Mouse (Mus musculus): ENCODE measurements at regions not wholly inside any gene's neighbourhood (a gene's known extent, or its start where the extent isn't known, plus 50 kb on each side); places are given as distances from the start of the nearest gene placed in this dataset.

DNA sequence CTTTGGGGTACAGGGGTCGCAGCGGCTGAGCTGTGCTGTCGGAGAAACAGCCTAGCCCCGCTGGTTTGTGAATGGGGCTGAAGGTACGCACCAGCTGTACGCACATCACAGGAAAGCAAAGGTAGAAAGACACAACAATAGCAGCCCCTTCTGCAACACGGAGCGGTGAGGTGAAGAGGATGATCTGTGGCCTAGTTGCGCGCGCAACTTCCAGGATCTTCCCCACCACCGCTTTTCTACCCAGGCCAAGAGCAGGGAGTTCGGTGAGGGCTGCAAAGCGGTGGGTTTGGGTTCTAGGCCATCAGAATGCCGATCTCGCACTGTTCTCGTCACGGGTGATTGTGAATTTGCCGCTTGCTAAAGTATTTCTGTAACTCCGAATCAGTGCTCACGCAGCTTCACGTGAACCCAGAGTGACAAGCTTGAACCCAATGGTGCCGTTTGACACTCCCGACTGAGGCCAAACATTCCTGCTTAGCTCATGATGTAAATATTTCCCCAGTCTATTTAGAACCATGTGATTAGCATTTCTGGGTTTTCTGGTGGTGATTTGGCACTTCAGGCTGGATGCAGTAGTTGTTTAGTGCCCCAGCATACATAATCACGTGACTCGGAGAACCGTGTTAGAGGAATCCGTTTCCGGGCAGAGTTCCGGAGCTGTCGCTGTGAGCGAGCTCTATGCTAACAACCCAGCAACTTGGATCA lies 54.7 kb downstream of the Cryaa start:
- Histone ChIP-seq H3K36me3 (replicated peaks; ENCODE audit: low read length) (no peaks in the 10 kb centered on the region), H3K9me3 (peaks cover 8% of the 10 kb centered on the region), H3K27me3 (replicated peaks) (peaks cover 38% of the 10 kb centered on the region), H3K4me1 (peaks cover 29% of the 10 kb centered on the region), H3K4me3 (replicated peaks) (no peak overlapping the region)
- TF ChIP-seq GATA1 (IDR thresholded peaks at IDR 0.05; ENCODE audit: borderline replicate concordance, low read length) (no peak), FLI1 (IDR thresholded peaks at IDR 0.05; ENCODE audit: low read length) (no peak)

DNA sequence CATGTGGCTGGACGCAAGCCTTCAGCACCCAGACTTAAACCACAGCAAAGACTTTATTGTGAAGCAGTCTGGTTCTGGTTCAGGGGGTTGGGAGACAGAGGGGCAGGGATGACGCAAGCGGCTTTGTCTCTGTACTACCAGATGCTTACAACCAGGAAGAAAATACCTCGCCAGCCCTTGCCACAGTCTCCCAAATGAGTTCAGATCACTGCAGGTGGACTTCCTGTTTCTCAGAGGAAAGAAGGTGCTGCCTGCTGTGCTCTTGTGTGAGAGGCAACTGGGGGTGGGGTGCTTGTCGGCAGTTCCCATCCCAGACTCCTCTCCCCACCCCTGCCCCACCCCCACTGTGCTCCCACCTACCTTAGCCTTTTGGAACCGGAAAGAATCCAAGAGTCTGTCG lies 56.9 kb downstream of the Cryaa start:
- H3K27me3 ChIP-seq (replicated peaks) = peaks cover 41% of the 10 kb centered on the region
- TF ChIP-seq GATA1 (IDR thresholded peaks at IDR 0.05; ENCODE audit: borderline replicate concordance, low read length) = no peak
- no peak for TF ChIP-seq FLI1 (IDR thresholded peaks at IDR 0.05; ENCODE audit: low read length)
- H3K9me3 ChIP-seq = peaks cover 8% of the 10 kb centered on the region
- H3K4me1 ChIP-seq = peaks cover 20% of the 10 kb centered on the region
- no peaks in the 10 kb centered on the region for H3K36me3 ChIP-seq (replicated peaks; ENCODE audit: low read length)
- H3K4me3 ChIP-seq (replicated peaks) = no peak overlapping the region

DNA sequence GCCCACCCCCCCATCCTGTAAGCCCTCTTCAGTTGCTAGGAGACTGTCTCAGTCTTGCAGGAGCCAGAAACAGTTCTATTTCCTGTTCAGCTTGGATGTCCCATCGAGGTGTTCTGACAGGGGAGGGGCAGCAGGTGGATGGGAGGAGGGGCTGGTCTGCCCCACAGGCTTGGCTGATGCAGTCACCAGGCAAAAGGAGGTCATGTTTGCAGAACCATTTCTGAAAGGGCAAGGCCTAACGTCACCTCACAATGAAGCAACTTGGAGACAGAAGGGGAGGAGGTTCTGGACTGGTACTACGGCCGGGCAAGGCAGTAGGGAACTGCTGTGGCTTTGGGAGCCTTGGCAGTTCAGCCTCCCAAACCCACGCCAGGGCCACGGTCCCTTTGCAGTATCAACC lies 59.1 kb downstream of the Cryaa start:
- no peak for TF ChIP-seq FLI1 (IDR thresholded peaks at IDR 0.05; ENCODE audit: low read length)
- TF ChIP-seq GATA1 (IDR thresholded peaks at IDR 0.05; ENCODE audit: borderline replicate concordance, low read length) = no peak
- Histone ChIP-seq H3K27me3 (replicated peaks) (peaks cover 60% of the 10 kb centered on the region), H3K9me3 (peaks cover 8% of the 10 kb centered on the region), H3K4me1 (peaks cover 5% of the 10 kb centered on the region; the same call in 1 of the 2 replicates), H3K36me3 (replicated peaks; ENCODE audit: low read length) (no peaks in the 10 kb centered on the region), H3K4me3 (replicated peaks) (no peak overlapping the region)

DNA sequence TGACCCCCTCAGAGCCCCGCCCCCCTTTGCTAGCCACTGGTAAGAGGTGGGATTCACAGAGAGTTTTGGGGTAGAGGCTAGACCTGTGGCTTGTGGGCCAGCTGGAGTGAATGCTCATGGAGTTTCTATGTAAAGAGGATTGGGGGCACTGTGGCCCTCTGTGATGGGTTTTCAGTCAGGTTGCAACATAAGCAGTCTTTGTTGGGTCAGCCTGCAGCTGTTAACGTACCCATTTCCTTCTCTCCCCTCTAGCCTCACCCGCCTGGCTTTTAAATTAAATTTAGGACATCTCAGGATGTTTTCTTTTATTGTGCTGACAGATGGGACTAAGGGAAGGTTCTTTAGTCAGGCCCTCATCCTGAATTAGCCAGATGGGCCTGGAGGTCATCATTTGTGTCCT lies 60.6 kb downstream of the Cryaa start:
- H3K4me3 ChIP-seq (replicated peaks) = no peak overlapping the region
- H3K4me1 ChIP-seq = no peaks in the 10 kb centered on the region
- H3K9me3 ChIP-seq = peaks cover 8% of the 10 kb centered on the region
- no peaks in the 10 kb centered on the region for H3K36me3 ChIP-seq (replicated peaks; ENCODE audit: low read length)
- TF ChIP-seq GATA1 (IDR thresholded peaks at IDR 0.05; ENCODE audit: borderline replicate concordance, low read length) (no peak), FLI1 (IDR thresholded peaks at IDR 0.05; ENCODE audit: low read length) (no peak)
- H3K27me3 ChIP-seq (replicated peaks) = peaks cover 60% of the 10 kb centered on the region

DNA sequence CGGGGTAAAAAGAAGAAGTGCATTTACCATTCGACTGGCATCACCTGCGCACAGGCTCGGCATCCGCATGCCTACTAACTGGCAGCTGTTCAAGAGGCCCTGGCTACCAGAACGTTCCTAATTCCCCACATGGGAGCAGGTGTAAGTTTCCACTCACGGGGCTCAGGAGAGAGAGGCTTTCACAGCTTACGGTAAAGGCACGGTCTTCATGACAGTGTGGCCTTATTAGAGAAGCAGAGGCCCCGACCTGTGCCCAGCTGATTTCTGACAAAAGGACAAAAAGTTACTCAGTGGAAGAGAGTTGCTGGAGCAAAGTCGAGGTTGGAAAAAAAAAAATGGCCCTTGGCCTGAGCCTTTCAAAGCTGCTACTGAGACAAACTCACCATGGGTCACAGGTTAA lies 62.0 kb downstream of the Cryaa start:
- TF ChIP-seq FLI1 (IDR thresholded peaks at IDR 0.05; ENCODE audit: low read length) (no peak), GATA1 (IDR thresholded peaks at IDR 0.05; ENCODE audit: borderline replicate concordance, low read length) (no peak)
- no peaks in the 10 kb centered on the region for H3K36me3 ChIP-seq (replicated peaks; ENCODE audit: low read length)
- 0 out of 2 replicates have a peak, but pooled peaks cover 3% of the 10 kb centered on the region for H3K9me3 ChIP-seq
- H3K4me1 ChIP-seq = no peaks in the 10 kb centered on the region
- peaks cover 58% of the 10 kb centered on the region for H3K27me3 ChIP-seq (replicated peaks)
- H3K4me3 ChIP-seq (replicated peaks) = no peak overlapping the region

DNA sequence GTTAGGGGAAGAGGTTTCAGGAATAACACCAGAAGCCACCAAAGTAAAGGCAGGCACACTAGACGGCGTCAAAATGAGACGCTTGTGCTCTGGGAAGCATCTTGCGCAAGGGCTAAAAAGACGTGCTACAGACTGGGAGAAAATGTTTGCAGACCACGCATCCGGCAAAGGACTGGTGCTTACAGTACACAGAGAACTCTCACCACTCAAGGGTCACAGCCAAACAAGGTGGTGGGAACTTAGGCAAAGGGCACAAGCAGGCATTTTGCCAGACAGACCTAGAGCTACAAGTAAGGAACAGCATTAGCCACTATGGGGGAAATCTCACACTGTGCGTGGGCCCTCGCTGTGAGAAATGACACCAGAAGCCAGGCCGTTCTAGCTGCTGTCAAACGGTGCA lies 62.5 kb downstream of the Cryaa start:
- Histone ChIP-seq H3K27me3 (replicated peaks) (peaks cover 58% of the 10 kb centered on the region), H3K9me3 (peaks cover 3% of the 10 kb centered on the region; the same call in 1 of the 2 replicates), H3K36me3 (replicated peaks; ENCODE audit: low read length) (no peaks in the 10 kb centered on the region), H3K4me1 (no peaks in the 10 kb centered on the region), H3K4me3 (replicated peaks) (no peak overlapping the region)
- TF ChIP-seq GATA1 (IDR thresholded peaks at IDR 0.05; ENCODE audit: borderline replicate concordance, low read length) = no peak
- no peak for TF ChIP-seq FLI1 (IDR thresholded peaks at IDR 0.05; ENCODE audit: low read length)

DNA sequence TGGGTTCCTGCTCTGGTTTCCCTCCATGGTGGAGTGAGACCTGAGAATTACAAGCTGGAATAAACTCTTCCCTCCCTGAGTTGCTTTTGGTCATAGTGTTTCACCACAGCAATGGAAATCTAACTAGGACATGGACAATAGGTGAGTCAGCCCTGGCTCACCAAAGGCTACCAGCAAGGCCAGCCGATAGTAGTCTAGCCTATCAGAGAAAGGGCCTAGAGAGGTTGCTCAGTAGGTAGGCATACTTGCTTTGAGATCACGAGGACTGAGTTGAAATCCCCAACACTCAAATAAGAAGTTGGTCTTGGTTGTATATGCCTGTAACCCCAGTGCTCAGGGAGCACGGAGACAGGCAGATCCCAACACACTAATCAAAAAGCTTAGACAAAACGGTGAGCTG lies 66.0 kb downstream of the Cryaa start:
- H3K9me3 ChIP-seq = peaks cover 11% of the 10 kb centered on the region
- no peak overlapping the region for H3K4me3 ChIP-seq (replicated peaks)
- TF ChIP-seq GATA1 (IDR thresholded peaks at IDR 0.05; ENCODE audit: borderline replicate concordance, low read length) (no peak), FLI1 (IDR thresholded peaks at IDR 0.05; ENCODE audit: low read length) (no peak)
- peaks cover 64% of the 10 kb centered on the region for H3K27me3 ChIP-seq (replicated peaks)
- no peaks in the 10 kb centered on the region for H3K36me3 ChIP-seq (replicated peaks; ENCODE audit: low read length)
- peaks cover 24% of the 10 kb centered on the region for H3K4me1 ChIP-seq

DNA sequence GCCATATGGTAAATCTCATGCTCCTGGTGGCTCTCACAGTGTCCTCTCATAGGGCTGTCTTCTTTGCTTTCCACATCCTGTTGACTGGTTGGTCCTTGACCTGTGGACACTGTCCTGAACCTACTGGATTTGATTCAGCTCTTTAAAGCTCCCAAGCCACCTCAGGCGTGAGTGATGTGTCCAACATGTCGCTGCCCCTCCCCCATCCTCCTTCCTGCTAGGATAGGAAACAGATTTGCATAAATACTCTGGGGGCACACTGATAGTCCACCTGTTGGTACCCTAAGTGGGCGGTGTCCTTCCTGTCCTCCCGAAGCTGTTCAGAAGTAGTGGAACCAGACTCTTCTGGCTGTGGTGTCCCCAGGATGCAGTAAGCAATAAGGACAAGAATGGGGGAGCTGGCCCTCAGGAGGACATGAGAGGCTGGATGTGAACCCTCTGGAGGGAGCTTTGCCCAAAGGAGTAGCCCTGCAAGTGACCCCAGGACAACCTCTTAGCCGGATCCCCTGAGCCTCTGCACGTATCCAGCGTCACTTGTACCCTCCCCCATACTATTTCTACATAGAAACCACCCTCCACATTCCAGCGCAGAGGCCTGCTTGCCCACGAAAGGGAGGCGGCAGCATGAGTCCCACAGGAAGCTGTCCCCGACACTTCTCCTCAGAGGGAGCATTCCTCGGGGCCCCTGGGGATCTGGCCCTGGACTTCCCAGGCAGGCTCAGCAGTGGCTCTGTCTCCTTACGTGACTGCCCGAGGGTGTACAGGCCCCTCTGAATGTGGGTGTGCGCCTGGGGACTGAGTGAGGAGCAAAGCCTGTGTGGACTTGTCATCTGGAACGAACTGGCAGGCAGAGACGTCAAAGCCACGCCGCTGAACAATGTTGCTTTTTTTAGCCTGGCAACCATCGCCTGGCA lies 68.8 kb downstream of the Cryaa start:
- Histone ChIP-seq H3K4me1 (peaks cover 24% of the 10 kb centered on the region), H3K36me3 (replicated peaks; ENCODE audit: low read length) (no peaks in the 10 kb centered on the region), H3K9me3 (peaks cover 11% of the 10 kb centered on the region), H3K4me3 (replicated peaks) (peak overlapping the region; percentile 33), H3K27me3 (replicated peaks) (peaks cover 63% of the 10 kb centered on the region)
- TF ChIP-seq GATA1 (IDR thresholded peaks at IDR 0.05; ENCODE audit: borderline replicate concordance, low read length) (no peak), FLI1 (IDR thresholded peaks at IDR 0.05; ENCODE audit: low read length) (no peak)

DNA sequence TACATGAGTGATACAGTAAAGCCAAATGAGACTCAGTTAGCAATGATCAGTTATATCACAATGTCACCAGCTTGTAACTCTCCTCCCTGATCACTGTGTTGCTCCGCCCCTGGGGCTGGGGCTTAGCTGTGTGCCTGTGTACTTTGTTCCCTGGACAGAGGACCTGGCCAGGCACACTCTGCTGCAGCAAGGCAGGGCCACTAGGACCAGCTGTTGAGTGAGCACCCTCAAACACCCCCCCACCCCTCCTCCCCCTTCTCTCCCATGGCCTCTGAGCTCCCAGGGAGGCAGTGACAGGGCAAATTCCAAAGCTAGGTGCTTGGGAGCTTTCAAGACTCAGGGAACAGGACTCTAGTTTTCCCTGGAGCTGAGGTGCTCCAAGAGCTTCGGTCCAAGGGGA lies 70.0 kb downstream of the Cryaa start:
- H3K4me3 ChIP-seq (replicated peaks) = no peak overlapping the region
- H3K36me3 ChIP-seq (replicated peaks; ENCODE audit: low read length) = no peaks in the 10 kb centered on the region
- no peak for TF ChIP-seq FLI1 (IDR thresholded peaks at IDR 0.05; ENCODE audit: low read length)
- H3K4me1 ChIP-seq = peaks cover 24% of the 10 kb centered on the region
- H3K9me3 ChIP-seq = peaks cover 11% of the 10 kb centered on the region
- peaks cover 63% of the 10 kb centered on the region for H3K27me3 ChIP-seq (replicated peaks)

DNA sequence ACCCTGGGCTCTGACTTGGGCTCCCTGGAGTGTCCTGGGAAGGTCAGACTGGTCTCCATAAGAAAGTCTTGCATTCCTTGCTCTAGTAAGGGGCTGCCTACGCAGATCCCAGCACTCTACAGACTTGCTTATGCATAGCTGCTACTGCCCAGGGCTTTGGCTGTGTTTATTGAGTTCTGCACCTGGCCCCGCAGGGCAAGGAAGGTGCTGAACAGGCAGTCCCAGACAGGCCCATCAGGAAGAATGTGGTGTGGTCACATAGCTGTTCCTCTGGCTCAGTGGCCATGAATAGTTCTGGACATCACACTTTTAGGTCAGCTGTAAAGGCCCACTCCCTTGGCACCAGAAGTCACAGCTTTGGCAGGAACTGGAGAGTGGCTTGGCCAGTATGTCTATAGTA lies 70.6 kb downstream of the Cryaa start:
- Histone ChIP-seq H3K4me3 (replicated peaks) (no peak overlapping the region), H3K4me1 (peaks cover 24% of the 10 kb centered on the region), H3K9me3 (peaks cover 11% of the 10 kb centered on the region), H3K27me3 (replicated peaks) (peaks cover 69% of the 10 kb centered on the region), H3K36me3 (replicated peaks; ENCODE audit: low read length) (no peaks in the 10 kb centered on the region)
- TF ChIP-seq GATA1 (IDR thresholded peaks at IDR 0.05; ENCODE audit: borderline replicate concordance, low read length) = no peak
- TF ChIP-seq FLI1 (IDR thresholded peaks at IDR 0.05; ENCODE audit: low read length) = no peak
